Mouse (Mus musculus) midbrain, embryonic 14.5 days (tissue): ENCODE measurements at regions not wholly inside any gene's neighbourhood (a gene's known extent, or its start where the extent isn't known, plus 50 kb on each side); places are given as distances from the start of the nearest gene placed in this dataset.

Source experiments
- ATAC-seq: fragments of 200-750 bp; cut with Nextera tagmentation; 2 replicates; pipeline ENCODE4 v1.8.0; 2017; ENCODE audit warnings: moderate number of reproducible peaks, moderate library complexity; ENCODE audit not compliant: low FRiP score, low TSS enrichment
- DNase-seq: peaks from one replicate; pipeline ENCODE4 v3.0.0-alpha.2; 2015
- H3K27ac ChIP-seq: fragments of 300-500 bp; sonication (generic); replicated peaks from 2 replicates; pipeline ENCODE4 v1.5.1; 2014; ENCODE audit warnings: mild to moderate bottlenecking, low read depth, low read length, moderate library complexity
- H3K27me3 ChIP-seq: fragments of 300-500 bp; sonication (generic); 2 replicates; pipeline ENCODE4 v1.6.1; 2014; ENCODE audit warnings: low read length, control low read depth, mixed read lengths; ENCODE audit not compliant: control insufficient read depth, insufficient read depth
- H3K36me3 ChIP-seq: fragments of 300-500 bp; sonication (generic); 2 replicates; pipeline ENCODE4 v1.6.1; 2014; ENCODE audit warnings: low read length, control low read depth; ENCODE audit not compliant: control insufficient read depth, insufficient read depth
- H3K4me1 ChIP-seq: fragments of 300-500 bp; sonication (generic); 2 replicates; pipeline ENCODE4 v1.6.1; 2014; ENCODE audit warnings: mild to moderate bottlenecking, antibody characterized with exemption, low read length, control low read depth; ENCODE audit not compliant: control insufficient read depth, insufficient read depth
- H3K4me2 ChIP-seq: fragments of 300-500 bp; sonication (generic); 2 replicates; pipeline ENCODE4 v1.6.1; 2014; ENCODE audit warnings: mild to moderate bottlenecking, low read length, moderate library complexity
- H3K4me3 ChIP-seq: fragments of 300-500 bp; sonication (generic); replicated peaks from 2 replicates; pipeline ENCODE4 v1.5.1; 2014; ENCODE audit warnings: low read depth, low read length
- H3K9ac ChIP-seq: fragments of 300-500 bp; sonication (generic); replicated peaks from 2 replicates; pipeline ENCODE4 v1.6.1; 2014; ENCODE audit warnings: mild to moderate bottlenecking, low read length, moderate library complexity
- H3K9me3 ChIP-seq: fragments of 300-500 bp; sonication (generic); 2 replicates; pipeline ENCODE4 v1.6.1; 2016; ENCODE audit warnings: low read length, control low read depth, mixed read lengths; ENCODE audit not compliant: control insufficient read depth
- WGBS: fragments of 180-500 bp; shearing (Covaris S2); extraction: QIAGEN DNeasy Blood & Tissue Kit; methylation state at CpG from one replicate; pipeline ENCODE4 v1.1.7; 2014; 5-methylcytosine and 5-hydroxymethylcytosine counted together

GRCm38 (mm10) chr1:71942145-71942544, 270.0 kb downstream of the Mreg start:
- Histone ChIP-seq H3K36me3 (no peaks in the 10 kb centered on the region), H3K4me1 (no peaks in the 10 kb centered on the region; the same call in 1 of the 2 replicates), H3K9me3 (no peaks in the 10 kb centered on the region), H3K27me3 (no peaks in the 10 kb centered on the region), H3K27ac (no peak overlapping the region), H3K4me3 (no peak overlapping the region), H3K4me2 (no peak overlapping the region), H3K9ac (no peak overlapping the region)
- ATAC-seq (no peak), DNase-seq (no peak)

- Histone ChIP-seq H3K9ac (no peak overlapping the region), H3K27me3 (no peaks in the 10 kb centered on the region), H3K36me3 (no peaks in the 10 kb centered on the region), H3K4me3 (no peak overlapping the region), H3K9me3 (no peaks in the 10 kb centered on the region), H3K27ac (no peak overlapping the region), H3K4me2 (no peak overlapping the region), H3K4me1 (no peaks in the 10 kb centered on the region; the same call in 1 of the 2 replicates)
- ATAC-seq (no peak), DNase-seq (no peak)
- 63% methylated on average over 4 of the region's 4 CpGs for WGBS
Measured at GRCm38 (mm10) chr1:71941688-71942087, 270.4 kb downstream of the Mreg start.

- 25% methylated on average over 4 of the region's 4 CpGs for WGBS
- DNase-seq = peak; percentile 7
- no peaks in the 10 kb centered on the region for H3K27me3 ChIP-seq
Measured at GRCm38 (mm10) chr1:71940900-71941299, 271.2 kb downstream of the Mreg start.

GRCm38 (mm10) chr1:71938323-71939007, 273.6 kb downstream of the Mreg start:
- Histone ChIP-seq H3K4me1 (no peaks in the 10 kb centered on the region; the same call in 1 of the 2 replicates), H3K9me3 (no peaks in the 10 kb centered on the region), H3K9ac (no peak overlapping the region), H3K4me3 (no peak overlapping the region), H3K27me3 (no peaks in the 10 kb centered on the region), H3K4me2 (no peak overlapping the region), H3K27ac (no peak overlapping the region), H3K36me3 (no peaks in the 10 kb centered on the region)
- no peak for DNase-seq
- ATAC-seq = no peak
- 81% methylated on average over 12 of the region's 12 CpGs for WGBS

More at GRCm38 (mm10) chr1:71940900-71941299, 271.2 kb downstream of the Mreg start:
- Histone ChIP-seq H3K9me3 (no peaks in the 10 kb centered on the region), H3K4me3 (no peak overlapping the region), H3K4me1 (no peaks in the 10 kb centered on the region; the same call in 1 of the 2 replicates), H3K9ac (no peak overlapping the region), H3K27ac (no peak overlapping the region), H3K36me3 (no peaks in the 10 kb centered on the region), H3K4me2 (no peak overlapping the region)
- ATAC-seq = no peak

- Histone ChIP-seq H3K36me3 (no peaks in the 10 kb centered on the region), H3K9me3 (no peaks in the 10 kb centered on the region), H3K27me3 (no peaks in the 10 kb centered on the region), H3K9ac (no peak overlapping the region), H3K27ac (no peak overlapping the region), H3K4me2 (no peak overlapping the region), H3K4me1 (no peaks in the 10 kb centered on the region; the same call in 1 of the 2 replicates), H3K4me3 (no peak overlapping the region)
- ATAC-seq = no peak
- WGBS = 84% methylated on average over 8 of the region's 8 CpGs
- peak; percentile 17 for DNase-seq
Measured at GRCm38 (mm10) chr1:71937922-71938321, 274.2 kb downstream of the Mreg start.

GRCm38 (mm10) chr1:71937168-71937567, 274.9 kb downstream of the Mreg start:
- Histone ChIP-seq H3K27ac (no peak overlapping the region), H3K4me2 (no peak overlapping the region), H3K9ac (no peak overlapping the region), H3K4me3 (no peak overlapping the region), H3K27me3 (no peaks in the 10 kb centered on the region), H3K9me3 (no peaks in the 10 kb centered on the region), H3K36me3 (no peaks in the 10 kb centered on the region), H3K4me1 (no peaks in the 10 kb centered on the region; the same call in 1 of the 2 replicates)
- DNase-seq (no peak), ATAC-seq (no peak)
- WGBS = 86% methylated on average over 3 of the region's 3 CpGs

GRCm38 (mm10) chr1:71936501-71937129, 275.5 kb downstream of the Mreg start:
- no peak for ATAC-seq

GRCm38 (mm10) chr1:71925501-71925900, 272.5 kb upstream of the Fn1 start:
- H3K27me3 ChIP-seq = no peaks in the 10 kb centered on the region
- no peaks in the 10 kb centered on the region for H3K9me3 ChIP-seq
- no peaks in the 10 kb centered on the region for H3K4me1 ChIP-seq
- WGBS = 87% methylated on average over 2 of the region's 2 CpGs
- H3K27ac ChIP-seq = no peak overlapping the region
- DNase-seq = no peak
- H3K36me3 ChIP-seq = no peaks in the 10 kb centered on the region
- no peak overlapping the region for H3K4me2 ChIP-seq
- H3K9ac ChIP-seq = no peak overlapping the region
- ATAC-seq = no peak
- H3K4me3 ChIP-seq = no peak overlapping the region

More at GRCm38 (mm10) chr1:71936501-71937129, 275.5 kb downstream of the Mreg start:
- H3K4me1 ChIP-seq = no peaks in the 10 kb centered on the region; the same call in 1 of the 2 replicates
- no peaks in the 10 kb centered on the region for H3K9me3 ChIP-seq
- H3K36me3 ChIP-seq = no peaks in the 10 kb centered on the region
- no peak for DNase-seq
- WGBS = 74% methylated on average over 5 of the region's 5 CpGs
- H3K4me2 ChIP-seq = no peak overlapping the region
- H3K4me3 ChIP-seq = no peak overlapping the region
- H3K9ac ChIP-seq = no peak overlapping the region
- H3K27ac ChIP-seq = no peak overlapping the region
- no peaks in the 10 kb centered on the region for H3K27me3 ChIP-seq

GRCm38 (mm10) chr1:71924884-71925283, 271.9 kb upstream of the Fn1 start:
- ATAC-seq (no peak), DNase-seq (no peak)
- Histone ChIP-seq H3K9me3 (no peaks in the 10 kb centered on the region), H3K27me3 (no peaks in the 10 kb centered on the region), H3K27ac (no peak overlapping the region), H3K4me3 (no peak overlapping the region), H3K4me2 (no peak overlapping the region), H3K4me1 (no peaks in the 10 kb centered on the region), H3K9ac (no peak overlapping the region), H3K36me3 (no peaks in the 10 kb centered on the region)
- WGBS = 72% methylated on average over 1 of the region's 1 CpGs
